Mouse (Mus musculus): Measurements from ENCODE around the gene Tlr9. TPM values are rescaled to one million over a fixed set of nuclear protein-coding genes. Genes with fewer than 3 reads are reported as not detected.

Gene Tlr9
- total and polyA plus RNA-seq, 3 experiments, result not detected

DNA sequence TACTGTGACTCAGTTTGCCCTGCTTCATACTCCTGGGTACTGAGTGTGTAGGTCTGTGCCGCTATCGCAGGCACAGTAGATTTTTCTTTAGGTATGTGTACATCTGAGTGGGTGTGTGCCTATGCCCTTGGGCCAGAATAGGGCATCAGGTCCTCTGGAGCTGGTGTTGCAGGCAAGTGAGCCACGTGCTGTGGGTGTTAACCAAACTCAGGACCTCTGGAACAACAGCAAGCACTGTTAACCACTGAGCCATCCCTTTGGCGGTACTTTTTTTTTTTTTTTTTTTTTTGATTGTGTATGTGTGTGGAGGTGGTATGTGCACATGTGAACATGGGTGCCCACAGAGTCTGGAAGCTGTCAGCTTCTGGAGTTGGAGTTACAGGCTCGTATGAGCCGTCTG is 44.6 kb upstream of the Tlr9 start:
- no peak overlapping the region for H3K27ac ChIP-seq (ENCODE audit: control insufficient read depth, low read depth, low read length)
- no peak for TF ChIP-seq POLR2AphosphoS5 (IDR thresholded peaks at IDR 0.05; ENCODE audit: borderline replicate concordance, low read depth, low read length)
- TF ChIP-seq ZNF384 (IDR thresholded peaks at IDR 0.05; ENCODE audit: low read depth, low read length), result 0 out of 2 replicates have a peak, but pooled peaks have one; percentile 19
- no peaks in the 10 kb centered on the region for H3K27me3 ChIP-seq (ENCODE audit: control insufficient read depth in 1 of 2, insufficient read depth in 2 of 2, low read length in 2 of 2)
- peaks cover 43% of the 10 kb centered on the region for H3K79me2 ChIP-seq (ENCODE audit: control insufficient read depth, insufficient read depth, low read length, poor library complexity)
- no peak overlapping the region for H3K9ac ChIP-seq (ENCODE audit: control insufficient read depth, low read depth, low read length, poor library complexity, severe bottlenecking)
- peaks cover 13 to 18% of the 10 kb centered on the region in 2 experiments for H3K4me1 ChIP-seq (ENCODE audit: control insufficient read depth in 1 of 2, insufficient read depth in 2 of 2, low read length in 2 of 2)
- peaks cover 30 to 44% of the 10 kb centered on the region in 2 experiments for H3K36me3 ChIP-seq (ENCODE audit: control insufficient read depth in 1 of 2, insufficient read depth in 2 of 2, low read length in 2 of 2)
- no peak overlapping the region for H3K4me3 ChIP-seq (ENCODE audit: control insufficient read depth in 1 of 2, insufficient read depth in 1 of 2, low read depth in 2 of 2, low read length in 2 of 2)
- H3K9me3 ChIP-seq (replicated peaks; ENCODE audit: insufficient read depth, low read length), result no peaks in the 10 kb centered on the region
- DNase-seq (ENCODE audit: low read depth, low spot score), result no peak

DNA sequence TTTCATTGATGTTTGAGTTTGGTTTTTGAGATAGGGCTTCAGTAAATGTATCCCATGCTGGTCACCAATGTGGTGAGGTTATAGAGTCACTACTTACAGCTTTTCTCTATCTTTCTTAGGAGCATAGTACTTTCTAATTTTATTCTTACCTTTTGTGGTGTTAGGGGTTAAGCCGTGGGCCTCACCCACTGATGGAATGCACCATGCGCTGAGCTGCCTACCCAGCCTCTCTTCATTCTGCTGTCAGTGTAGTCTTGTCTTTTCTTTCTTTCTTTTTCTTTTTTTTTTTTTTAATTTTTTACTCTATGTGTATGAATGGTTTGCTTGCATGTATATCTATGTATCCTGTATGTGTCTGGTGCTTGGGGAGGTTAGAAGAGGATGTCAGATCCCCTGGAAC is 42.9 kb upstream of the Tlr9 start:
- DNase-seq (ENCODE audit: low read depth, low spot score), result no peak
- H3K4me3 ChIP-seq (ENCODE audit: control insufficient read depth in 1 of 2, insufficient read depth in 1 of 2, low read depth in 2 of 2, low read length in 2 of 2), result no peak overlapping the region
- H3K79me2 ChIP-seq (ENCODE audit: control insufficient read depth, insufficient read depth, low read length, poor library complexity), result peaks cover 29% of the 10 kb centered on the region
- no peak for TF ChIP-seq EP300 (IDR thresholded peaks at IDR 0.05; ENCODE audit: low read depth in 1 of 2, low read length in 2 of 2)
- TF ChIP-seq MAZ (IDR thresholded peaks at IDR 0.05; ENCODE audit: low read depth, low read length), result no peak
- no peak for TF ChIP-seq POLR2AphosphoS5 (IDR thresholded peaks at IDR 0.05; ENCODE audit: borderline replicate concordance, low read depth, low read length)
- TF ChIP-seq ZMIZ1 (IDR thresholded peaks at IDR 0.05; ENCODE audit: low read depth, low read length), result no peak
- no peak for TF ChIP-seq KAT2A (conservative IDR thresholded peaks at IDR 0.05; ENCODE audit: low read depth, low read length)
- TF ChIP-seq TAL1 (IDR thresholded peaks at IDR 0.05; ENCODE audit: low read length), result no peak
- no peak for TF ChIP-seq ZC3H11A (IDR thresholded peaks at IDR 0.05; ENCODE audit: low read depth, low read length)
- no peak for TF ChIP-seq ELF1 (IDR thresholded peaks at IDR 0.05; ENCODE audit: low read depth, low read length)
- no peak for TF ChIP-seq UBTF (IDR thresholded peaks at IDR 0.05; ENCODE audit: borderline replicate concordance, insufficient read depth, low read depth, low read length)
- no peak for TF ChIP-seq SMC3 (IDR thresholded peaks at IDR 0.05; ENCODE audit: low read depth, low read length)
- peaks cover 0 to 9% of the 10 kb centered on the region in 2 experiments; a peak in 3 of 4 replicates for H3K4me1 ChIP-seq (ENCODE audit: control insufficient read depth in 1 of 2, insufficient read depth in 2 of 2, low read length in 2 of 2)
- no peak overlapping the region for H3K27ac ChIP-seq (ENCODE audit: control insufficient read depth, low read depth, low read length)
- no peaks in the 10 kb centered on the region for H3K9me3 ChIP-seq (replicated peaks; ENCODE audit: insufficient read depth, low read length)
- H3K27me3 ChIP-seq (ENCODE audit: control insufficient read depth in 1 of 2, insufficient read depth in 2 of 2, low read length in 2 of 2), result no peaks in the 10 kb centered on the region
- peaks cover 14 to 54% of the 10 kb centered on the region in 2 experiments for H3K36me3 ChIP-seq (ENCODE audit: control insufficient read depth in 1 of 2, insufficient read depth in 2 of 2, low read length in 2 of 2)
- H3K9ac ChIP-seq (ENCODE audit: control insufficient read depth, low read depth, low read length, poor library complexity, severe bottlenecking), result no peak overlapping the region

DNA sequence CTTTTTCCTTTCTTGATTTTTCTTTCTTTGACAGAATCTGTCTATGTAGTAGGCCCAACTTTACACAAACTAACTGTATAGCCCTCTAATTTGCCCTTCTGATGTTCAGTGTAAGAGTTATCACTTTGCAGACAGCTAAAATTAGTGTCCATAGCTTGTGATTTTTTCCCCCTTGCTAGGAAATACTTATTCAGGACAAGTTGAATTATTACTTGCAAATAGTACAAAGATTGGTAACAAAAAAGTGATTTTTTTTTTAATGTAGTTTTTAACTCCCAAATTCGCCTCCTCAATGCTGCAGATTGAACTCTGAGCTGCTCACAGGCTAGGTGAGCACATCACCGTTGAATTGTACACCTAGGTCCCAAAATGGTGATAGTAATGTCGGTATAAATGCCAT is 42.4 kb upstream of the Tlr9 start:
- Histone ChIP-seq H3K27me3 (ENCODE audit: control insufficient read depth in 1 of 2, insufficient read depth in 2 of 2, low read length in 2 of 2) (no peaks in the 10 kb centered on the region), H3K36me3 (ENCODE audit: control insufficient read depth in 1 of 2, insufficient read depth in 2 of 2, low read length in 2 of 2) (peaks cover 9 to 59% of the 10 kb centered on the region in 2 experiments), H3K9ac (ENCODE audit: control insufficient read depth, low read depth, low read length, poor library complexity, severe bottlenecking) (no peak overlapping the region), H3K27ac (ENCODE audit: control insufficient read depth, low read depth, low read length) (no peak overlapping the region), H3K4me1 (ENCODE audit: control insufficient read depth in 1 of 2, insufficient read depth in 2 of 2, low read length in 2 of 2) (peaks cover 0 to 5% of the 10 kb centered on the region in 2 experiments; a peak in 3 of 4 replicates), H3K4me3 (ENCODE audit: control insufficient read depth in 1 of 2, insufficient read depth in 1 of 2, low read depth in 2 of 2, low read length in 2 of 2) (no peak overlapping the region), H3K79me2 (ENCODE audit: control insufficient read depth, insufficient read depth, low read length, poor library complexity) (peaks cover 24% of the 10 kb centered on the region), H3K9me3 (replicated peaks; ENCODE audit: insufficient read depth, low read length) (no peaks in the 10 kb centered on the region)
- TF ChIP-seq CHD2 (IDR thresholded peaks at IDR 0.05; ENCODE audit: low read length), result no peak
- no peak for TF ChIP-seq ZC3H11A (IDR thresholded peaks at IDR 0.05; ENCODE audit: low read depth, low read length)
- peak; percentile 78 for TF ChIP-seq ZNF384 (IDR thresholded peaks at IDR 0.05; ENCODE audit: low read depth, low read length)
- no peak for TF ChIP-seq RCOR1 (IDR thresholded peaks at IDR 0.05; ENCODE audit: low read depth, low read length)
- TF ChIP-seq MAZ (IDR thresholded peaks at IDR 0.05; ENCODE audit: low read depth, low read length), result no peak
- no peak for TF ChIP-seq JUND (IDR thresholded peaks at IDR 0.05; ENCODE audit: low read depth, low read length)
- no peak for TF ChIP-seq GABPA (IDR thresholded peaks at IDR 0.05; ENCODE audit: low read depth, low read length)
- no peak for DNase-seq (ENCODE audit: low read depth, low spot score)

Measured in MEL (cell line).